Mouse (Mus musculus) CH12.LX (cell line): ENCODE measurements around the gene Amigo3. TPM values are rescaled to one million over a fixed set of nuclear protein-coding genes. Genes with fewer than 3 reads are reported as not detected.
A peak's percentile ranks its signal among the peaks of the same experiment; 100 is the strongest.

Experiments
- DNase-seq: peaks from one replicate; pipeline ENCODE4 v3.0.0-alpha.2; 2013; ENCODE audit errors: extremely low read depth
- H3K27ac ChIP-seq: 2 replicates; pipeline ENCODE4 v1.5.1; 2012; ENCODE audit warnings: low read depth, mild to moderate bottlenecking, control low read depth, moderate library complexity; ENCODE audit not compliant: insufficient read depth
- H3K27me3 ChIP-seq: replicated peaks from 2 replicates; pipeline ENCODE3; 2012; ENCODE audit warnings: inconsistent platforms
- H3K36me3 ChIP-seq, 2 experiments: replicated peaks in 1 of 2; 2 replicates each; pipeline versions ENCODE3 to v1.6.1; 2012; ENCODE audit warnings: inconsistent platforms in 1 of 2, low read length in 1 of 2, mild to moderate bottlenecking in 1 of 2, mixed read lengths in 1 of 2, moderate library complexity in 1 of 2; ENCODE audit not compliant: control insufficient read depth in 1 of 2, insufficient read depth in 1 of 2
- H3K4me1 ChIP-seq, 2 experiments: 2 replicates each; pipeline ENCODE4 v1.6.1; 2012; ENCODE audit warnings: inconsistent platforms in 1 of 2, moderate library complexity in 1 of 2; ENCODE audit not compliant: insufficient read depth in 2 of 2, control insufficient read depth in 1 of 2
- H3K4me2 ChIP-seq: 2 replicates; pipeline ENCODE4 v1.6.1; 2012; ENCODE audit warnings: low read depth, mild to moderate bottlenecking, control low read depth; ENCODE audit not compliant: poor library complexity, insufficient read depth, severe bottlenecking
- H3K4me3 ChIP-seq, 3 experiments: fragments of 150-350 bp in 1 of 3; sonication (generic) in 1 of 3; replicated peaks in 1 of 3; 2 replicates each; pipeline versions ENCODE3 to v1.5.1; 2011 to 2012; ENCODE audit warnings: low read depth in 2 of 3, low read length in 2 of 3, mild to moderate bottlenecking in 2 of 3, moderate library complexity in 2 of 3, control low read depth in 1 of 3, improper control_type of control experiment in 1 of 3, inconsistent platforms in 1 of 3, mixed read lengths in 1 of 3; ENCODE audit not compliant: poor library complexity in 1 of 3
- H3K79me2 ChIP-seq: replicated peaks from 2 replicates; pipeline ENCODE4 v1.6.1; 2012; ENCODE audit warnings: mild to moderate bottlenecking, moderate library complexity; ENCODE audit not compliant: control insufficient read depth, poor library complexity, insufficient read depth, severe bottlenecking; ENCODE audit errors: extremely low read depth
- H3K9ac ChIP-seq: 2 replicates; pipeline ENCODE4 v1.6.1; 2012; ENCODE audit warnings: low read depth, mild to moderate bottlenecking, control low read depth, moderate library complexity; ENCODE audit not compliant: insufficient read depth
- H3K9me3 ChIP-seq: replicated peaks from 2 replicates; pipeline ENCODE3; 2012; ENCODE audit warnings: low read length, inconsistent platforms, mixed read lengths
- CTCF ChIP-seq, 2 experiments: IDR thresholded peaks in 1 of 2; conservative IDR thresholded peaks in 1 of 2; 2 replicates each; pipeline ENCODE4 v1.5.1; 2011 to 2012; ENCODE audit warnings: low read depth in 2 of 2, low read length in 2 of 2, improper control_type of control experiment in 1 of 2, inconsistent platforms in 1 of 2, mild to moderate bottlenecking in 1 of 2, moderate library complexity in 1 of 2
- E2F4 ChIP-seq: IDR thresholded peaks from 2 replicates; pipeline ENCODE4 v1.6.1; 2011; ENCODE audit warnings: low read depth, low read length, improper control_type of control experiment; ENCODE audit not compliant: insufficient replicate concordance
- IRF4 ChIP-seq: IDR thresholded peaks from 2 replicates; pipeline ENCODE4 v1.6.1; 2014; ENCODE audit warnings: low read depth, mild to moderate bottlenecking, inconsistent platforms, low read length, improper control_type of control experiment
- JUN ChIP-seq: IDR thresholded peaks from 2 replicates; pipeline ENCODE4 v1.6.1; 2011; ENCODE audit warnings: low read depth, mild to moderate bottlenecking, low read length, improper control_type of control experiment, moderate library complexity; ENCODE audit not compliant: insufficient read depth
- JUND ChIP-seq: conservative IDR thresholded peaks from 2 replicates; pipeline ENCODE4 v1.6.1; 2011; ENCODE audit warnings: low read depth, low read length, improper control_type of control experiment
- MAFK ChIP-seq: IDR thresholded peaks from 2 replicates; pipeline ENCODE4 v1.6.1; 2011; ENCODE audit warnings: low read length, improper control_type of control experiment; ENCODE audit not compliant: insufficient replicate concordance
- MAX ChIP-seq: IDR thresholded peaks from 2 replicates; pipeline ENCODE4 v1.6.1; 2011; ENCODE audit warnings: low read length, improper control_type of control experiment
- MAZ ChIP-seq: IDR thresholded peaks from 2 replicates; pipeline ENCODE4 v1.6.1; 2012; ENCODE audit warnings: low read depth, mild to moderate bottlenecking, inconsistent platforms, low read length, improper control_type of control experiment, moderate library complexity
- MEF2A ChIP-seq: IDR thresholded peaks from 2 replicates; pipeline ENCODE4 v1.6.1; 2014; ENCODE audit warnings: low read depth, mild to moderate bottlenecking, inconsistent platforms, low read length, improper control_type of control experiment, borderline replicate concordance
- POLR2AphosphoS2 ChIP-seq: IDR thresholded peaks from 2 replicates; pipeline ENCODE4 v1.6.1; 2011; ENCODE audit warnings: low read depth, low read length, improper control_type of control experiment
- RAD21 ChIP-seq: IDR thresholded peaks from 2 replicates; pipeline ENCODE4 v1.6.1; 2011; ENCODE audit warnings: low read depth, mild to moderate bottlenecking, low read length, improper control_type of control experiment, moderate library complexity
- SMC3 ChIP-seq: IDR thresholded peaks from 2 replicates; pipeline ENCODE4 v1.6.1; 2011; ENCODE audit warnings: low read depth, low read length, improper control_type of control experiment
- TBP ChIP-seq: conservative IDR thresholded peaks from 2 replicates; pipeline ENCODE4 v1.6.1; 2011; ENCODE audit warnings: low read depth, low read length, improper control_type of control experiment
- UBTF ChIP-seq: IDR thresholded peaks from 2 replicates; pipeline ENCODE4 v1.6.1; 2012; ENCODE audit warnings: low read depth, mild to moderate bottlenecking, inconsistent platforms, low read length, improper control_type of control experiment, moderate library complexity
- USF1 ChIP-seq: IDR thresholded peaks from 2 replicates; pipeline ENCODE4 v1.6.1; 2014; ENCODE audit warnings: low read depth, mild to moderate bottlenecking, inconsistent platforms, low read length, improper control_type of control experiment
- USF2 ChIP-seq: conservative IDR thresholded peaks from 2 replicates; pipeline ENCODE4 v1.6.1; 2011; ENCODE audit warnings: low read depth, low read length, improper control_type of control experiment
- ZC3H11A ChIP-seq: IDR thresholded peaks from 2 replicates; pipeline ENCODE4 v1.6.1; 2012; ENCODE audit warnings: low read depth, mild to moderate bottlenecking, inconsistent platforms, low read length, improper control_type of control experiment
- ZKSCAN1 ChIP-seq: IDR thresholded peaks from 2 replicates; pipeline ENCODE4 v1.6.1; 2012; ENCODE audit warnings: low read depth, inconsistent platforms, low read length, improper control_type of control experiment, borderline replicate concordance
- ZMIZ1 ChIP-seq: IDR thresholded peaks from 2 replicates; pipeline ENCODE4 v1.6.1; 2012; ENCODE audit warnings: low read depth, mild to moderate bottlenecking, inconsistent platforms, low read length, improper control_type of control experiment
- dilution Hi-C: fragments of 300-500 bp; cut with MboI; formaldehyde crosslinking; loops from 2 replicates; pipeline ENCODE4 v1.14.3; 2020; ENCODE audit warnings: low sequenced_read_pairs; ENCODE audit not compliant: extremely low pct_unique_long_range_greater_than_20kb, extremely low pct_ligation_motif_present
- in situ Hi-C: fragments of 300-500 bp; cut with MboI; formaldehyde crosslinking; loops from 3 replicates; pipeline ENCODE4 v1.14.3; 2019; ENCODE audit warnings: low sequenced_read_pairs, low pct_ligation_motif_present, low pct_unique_long_range_greater_than_20kb, mixed read lengths
- polyA plus RNA-seq: library from polyadenylated mRNA; unstranded; fragments of >175 nt; gene quantifications from 2 replicates; pipeline ENCODE4 v1.2.1, GENCODE M21; 2012; ENCODE audit warnings: low read depth; ENCODE audit not compliant: insufficient read length
- total RNA-seq, 2 experiments: library from RNA; depleted of rRNA; stranded (reverse); fragments of 300-350 nt in 1 of 2; fragments of >200 nt in 1 of 2; gene quantifications; 2 replicates each; pipeline ENCODE4 v1.2.3; 2012 to 2014

Gene Amigo3
- total and polyA plus RNA-seq, 3 experiments, result 2.0 to 4.4 (median 2.2) TPM

DNA sequence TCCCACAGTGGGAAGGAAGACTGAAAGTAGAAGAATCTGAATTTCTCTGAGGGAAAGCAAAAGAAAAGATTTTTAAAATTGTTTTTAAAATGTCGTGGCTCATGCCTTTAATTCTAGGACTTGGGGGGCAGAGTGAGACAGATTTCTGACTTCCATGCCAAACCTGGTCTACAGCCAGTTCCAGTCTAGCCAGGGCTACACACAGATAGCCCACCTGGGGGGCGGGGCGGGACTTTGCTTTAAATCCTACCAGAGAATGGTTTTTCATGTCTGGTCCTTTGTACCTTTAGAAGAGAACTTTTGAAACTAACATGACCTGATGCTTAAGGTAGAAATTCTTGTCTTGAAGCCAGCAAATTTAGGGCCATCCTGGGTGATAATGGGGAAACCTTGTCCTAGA lies 29.7 kb upstream of the Amigo3 start:
- TF ChIP-seq POLR2AphosphoS2, result no peak
- no peak for TF ChIP-seq IRF4
- no peak for TF ChIP-seq USF1
- TF ChIP-seq MEF2A, result no peak
- no peak for TF ChIP-seq TBP
- TF ChIP-seq JUN, result no peak
- no peak for TF ChIP-seq USF2
- TF ChIP-seq E2F4, result no peak
- no peak overlapping the region for H3K4me2 ChIP-seq
- peaks cover 3% of the 10 kb centered on the region for H3K9me3 ChIP-seq
- H3K4me1 ChIP-seq, result peaks cover 0 to 15% of the 10 kb centered on the region in 2 experiments; a peak in 2 of 4 replicates
- no peaks in the 10 kb centered on the region for H3K27me3 ChIP-seq
- H3K4me3 ChIP-seq, result no peak overlapping the region
- no peak overlapping the region for H3K9ac ChIP-seq
- H3K27ac ChIP-seq, result no peak overlapping the region
- in situ Hi-C loops (no loop called here), dilution Hi-C loops (no loop called here)
- H3K36me3 ChIP-seq, result peaks cover 30 to 46% of the 10 kb centered on the region in 2 experiments
- no peak for DNase-seq
- H3K79me2 ChIP-seq, result peaks cover 12% of the 10 kb centered on the region

DNA sequence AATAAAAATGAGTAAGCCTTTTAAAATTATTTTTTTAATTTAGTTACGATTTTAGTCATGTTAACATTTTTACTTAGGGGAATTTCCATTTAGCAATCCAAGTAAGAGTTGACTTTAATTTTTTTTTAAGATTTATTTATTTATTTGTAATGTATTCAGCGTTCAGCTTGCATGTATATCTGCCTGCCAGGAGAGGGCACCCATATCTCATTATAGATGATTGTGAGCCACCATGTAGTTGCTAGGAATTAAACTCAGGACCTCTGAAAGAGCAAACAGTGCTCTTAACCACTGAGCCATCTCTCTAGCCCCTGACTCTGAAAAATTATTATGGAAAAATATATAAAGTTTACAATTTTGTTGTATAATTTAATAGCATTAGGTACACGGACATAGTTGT lies 26.4 kb upstream of the Amigo3 start:
- H3K4me3 ChIP-seq, result no peak overlapping the region
- H3K4me1 ChIP-seq, result peaks cover 0 to 4% of the 10 kb centered on the region in 2 experiments; a peak in 1 of 4 replicates
- peaks cover 10% of the 10 kb centered on the region for H3K79me2 ChIP-seq
- in situ Hi-C loops (no loop called here), dilution Hi-C loops (no loop called here)
- H3K4me2 ChIP-seq, result no peak overlapping the region
- H3K9me3 ChIP-seq, result peaks cover 3% of the 10 kb centered on the region
- TF ChIP-seq MAZ (no peak), MAX (no peak), ZKSCAN1 (no peak), SMC3 (peak; percentile 45), E2F4 (no peak), MAFK (no peak), ZC3H11A (no peak), POLR2AphosphoS2 (no peak), CTCF (conservative IDR thresholded peaks at IDR 0.05 in 1 of 2, IDR thresholded peaks at IDR 0.05 in 1 of 2; ENCODE audit: low read depth in 2 of 2, low read length in 2 of 2) (peak in 1 of 2 experiments; percentile 62; a peak in 2 of 4 replicates), JUND (no peak), UBTF (no peak), RAD21 (peak; percentile 56), JUN (no peak), ZMIZ1 (no peak)
- H3K9ac ChIP-seq, result no peak overlapping the region
- H3K27ac ChIP-seq, result no peak overlapping the region
- peaks cover 37 to 62% of the 10 kb centered on the region in 2 experiments for H3K36me3 ChIP-seq
- no peaks in the 10 kb centered on the region for H3K27me3 ChIP-seq
- no peak for DNase-seq
